Mouse (Mus musculus): ENCODE data around the gene Igfbp4.

GRCm38 (mm10) chr11:99043632-99044031 is 2.6 kb downstream of the Igfbp4 start:
- no peak for TF ChIP-seq CTCF (IDR thresholded peaks at IDR 0.05; ENCODE audit: control insufficient read depth, insufficient read depth, low read length)
- TF ChIP-seq POLR2A (IDR thresholded peaks at IDR 0.05; ENCODE audit: borderline replicate concordance, control insufficient read depth, low read depth, low read length) = no peak
